Mouse (Mus musculus): Measurements from ENCODE around the gene Cd22. TPM values are rescaled to one million over a fixed set of nuclear protein-coding genes. Genes with fewer than 3 reads are reported as not detected.
"Not testable (repeated sequence)": the region's sequence is repeated elsewhere in the genome, so short reads cannot be mapped to it uniquely, and the experiment has no call there.

Gene Cd22
- 0.05 and 0.26 TPM in 2 replicates for polyA plus RNA-seq (2016; fragmentation: Nextera tagmentation; extraction: Ambion mirVana)

- 0 out of 2 replicates have a peak, but pooled peaks cover 6% of the 10 kb centered on the region for H3K9me3 ChIP-seq
- no peak within 1 kb of the TSS for H3K27ac ChIP-seq
- H3K4me2 ChIP-seq: no peak within 1 kb of the TSS
- H3K9ac ChIP-seq (replicated peaks): no peak within 1 kb of the TSS
- H3K36me3 ChIP-seq: no peaks in the 10 kb centered on the region
- WGBS: 71% methylated on average over 7 of the region's 7 CpGs
- ATAC-seq (ENCODE audit: insufficient number of reproducible peaks, insufficient read depth, low FRiP score, low TSS enrichment, low read depth): no peak
- H3K27me3 ChIP-seq: no peaks in the 10 kb centered on the region
- no peaks in the 10 kb centered on the region for H3K4me1 ChIP-seq (replicated peaks)
- no peak within 1 kb of the TSS for H3K4me3 ChIP-seq (replicated peaks)
Observed at GRCm38 (mm10) chr7:30880176-30880575, at the start of gene Cd22. Cd22 (minus strand) TSS chr7:30880342.

GRCm38 (mm10) chr7:30924581-30924980 lies 44.4 kb upstream of the Cd22 start, which contains the start of gene Hamp2:
Hamp2 (minus strand) TSS chr7:30924681.
- H3K27me3 ChIP-seq; H3K27ac ChIP-seq; H3K36me3 ChIP-seq; H3K4me3 ChIP-seq (replicated peaks); H3K4me2 ChIP-seq; H3K9ac ChIP-seq (replicated peaks); H3K4me1 ChIP-seq (replicated peaks); H3K9me3 ChIP-seq; ATAC-seq (ENCODE audit: insufficient number of reproducible peaks, insufficient read depth, low FRiP score, low TSS enrichment, low read depth): not testable (repeated sequence)
- 82% methylated on average over 2 of the region's 2 CpGs for WGBS

DNA sequence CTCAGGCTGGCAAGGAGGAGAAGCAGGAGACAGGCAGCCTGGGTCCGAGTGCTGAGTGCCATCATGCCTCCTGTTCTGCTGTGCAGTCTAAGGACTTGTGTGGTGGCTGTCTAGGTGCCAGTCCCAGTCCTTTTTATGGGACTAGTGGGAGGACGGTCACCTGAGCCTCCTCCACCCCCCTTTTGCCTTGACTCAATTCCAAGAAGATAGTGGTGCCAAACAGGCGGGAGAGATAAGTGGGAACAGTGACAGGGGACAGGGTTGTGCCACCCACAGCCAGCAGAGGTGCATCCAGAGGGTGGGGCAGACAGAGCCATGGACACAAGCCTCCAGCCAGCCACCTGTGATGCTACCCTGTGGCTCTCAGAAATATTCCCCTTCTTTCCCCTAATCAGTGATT lies 43.9 kb upstream of the Cd22 start:
- no peaks in the 10 kb centered on the region for H3K27me3 ChIP-seq
- no peak overlapping the region for H3K4me2 ChIP-seq
- H3K36me3 ChIP-seq: no peaks in the 10 kb centered on the region
- 58% methylated on average over 3 of the region's 3 CpGs for WGBS
- no peak overlapping the region for H3K9ac ChIP-seq (replicated peaks)
- H3K9me3 ChIP-seq: no peaks in the 10 kb centered on the region
- no peaks in the 10 kb centered on the region for H3K4me1 ChIP-seq (replicated peaks)
- H3K27ac ChIP-seq: no peak overlapping the region
- H3K4me3 ChIP-seq (replicated peaks): no peak overlapping the region
- no peak for ATAC-seq (ENCODE audit: insufficient number of reproducible peaks, insufficient read depth, low FRiP score, low TSS enrichment, low read depth)

DNA sequence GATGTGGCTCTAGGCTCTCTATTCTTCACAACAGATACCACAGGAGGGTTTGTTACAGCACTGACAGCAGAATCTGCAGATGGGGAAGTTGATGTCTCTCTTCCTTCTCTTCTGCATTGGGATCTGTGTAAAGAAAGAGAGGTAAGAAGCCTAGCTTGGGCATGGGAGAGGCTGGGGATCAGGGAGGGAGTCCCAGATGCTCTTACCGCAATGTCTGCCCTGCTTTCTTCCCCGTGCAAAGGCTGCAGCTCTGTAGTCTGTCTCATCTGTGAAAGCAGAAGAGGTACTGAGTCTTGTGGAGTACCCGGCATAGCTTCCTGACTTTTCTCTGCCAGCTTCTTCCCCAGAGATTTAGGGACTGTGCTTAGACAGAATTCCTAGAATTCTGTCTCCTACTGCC lies 42.3 kb upstream of the Cd22 start:
- H3K4me2 ChIP-seq; ATAC-seq (ENCODE audit: insufficient number of reproducible peaks, insufficient read depth, low FRiP score, low TSS enrichment, low read depth); H3K4me3 ChIP-seq (replicated peaks); H3K36me3 ChIP-seq; H3K9ac ChIP-seq (replicated peaks); H3K27me3 ChIP-seq; H3K27ac ChIP-seq; H3K9me3 ChIP-seq; H3K4me1 ChIP-seq (replicated peaks): not testable (repeated sequence)
- 45% methylated on average over 3 of the region's 3 CpGs for WGBS

- no peak for ATAC-seq (ENCODE audit: insufficient number of reproducible peaks, insufficient read depth, low FRiP score, low TSS enrichment, low read depth)
- 69% methylated on average over 3 of the region's 3 CpGs for WGBS
- H3K27ac ChIP-seq: no peak overlapping the region
- no peaks in the 10 kb centered on the region for H3K36me3 ChIP-seq
- peaks cover 3% of the 10 kb centered on the region for H3K4me1 ChIP-seq (replicated peaks)
- H3K27me3 ChIP-seq: no peaks in the 10 kb centered on the region
- no peak overlapping the region for H3K4me3 ChIP-seq (replicated peaks)
- no peak overlapping the region for H3K4me2 ChIP-seq
- no peak overlapping the region for H3K9ac ChIP-seq (replicated peaks)
- no peaks in the 10 kb centered on the region for H3K9me3 ChIP-seq
Observed at GRCm38 (mm10) chr7:30920217-30920616, 40.1 kb upstream of the Cd22 start.

DNA sequence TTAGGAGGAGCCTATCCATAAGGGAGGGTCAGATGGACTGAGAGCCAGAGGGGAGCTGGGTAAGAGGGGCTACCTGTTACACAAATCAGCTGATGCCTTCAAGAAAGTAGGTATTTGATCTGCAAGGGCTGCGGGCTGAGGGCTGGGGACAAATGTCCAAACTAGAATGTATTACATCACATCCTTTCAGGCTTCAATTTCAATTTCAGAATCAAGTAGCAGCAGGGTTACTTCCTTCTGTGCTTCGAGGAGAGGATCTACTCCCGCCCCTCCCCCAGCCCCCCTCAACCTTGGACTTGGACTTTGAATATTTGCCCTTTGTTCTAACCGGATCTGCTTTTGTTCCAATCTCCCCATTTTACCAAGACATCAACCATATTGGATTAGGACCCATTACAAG lies 37.1 kb upstream of the Cd22 start:
- Histone ChIP-seq H3K4me3 (replicated peaks) (no peak overlapping the region), H3K4me1 (replicated peaks) (peaks cover 8% of the 10 kb centered on the region), H3K4me2 (no peak overlapping the region), H3K27me3 (peaks cover 2% of the 10 kb centered on the region; the same call in 1 of the 2 replicates), H3K36me3 (no peaks in the 10 kb centered on the region), H3K9ac (replicated peaks) (no peak overlapping the region), H3K27ac (no peak overlapping the region), H3K9me3 (no peaks in the 10 kb centered on the region)
- 58% methylated on average over 4 of the region's 4 CpGs for WGBS
- no peak for ATAC-seq (ENCODE audit: insufficient number of reproducible peaks, insufficient read depth, low FRiP score, low TSS enrichment, low read depth)

DNA sequence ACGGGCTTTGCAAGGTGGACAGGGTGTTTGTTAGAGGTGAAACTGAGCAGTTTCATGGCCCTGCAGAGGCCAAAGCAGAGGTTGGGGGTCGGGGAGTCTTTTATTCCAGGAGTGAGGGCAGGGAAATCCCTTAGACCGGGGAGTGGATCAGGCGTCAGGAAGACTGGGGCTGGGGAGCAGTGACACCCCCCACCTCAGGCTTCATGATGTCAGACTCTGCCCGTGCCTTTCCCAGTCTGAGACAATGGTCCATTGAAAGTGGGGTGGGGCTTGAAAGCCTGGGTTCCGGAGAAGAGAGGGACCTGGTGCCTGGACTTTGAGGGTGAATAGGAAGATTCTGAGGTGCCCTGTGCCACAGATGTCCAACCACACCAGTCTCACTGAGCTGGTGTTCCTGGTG lies 36.6 kb upstream of the Cd22 start:
- no peak overlapping the region for H3K9ac ChIP-seq (replicated peaks)
- no peak overlapping the region for H3K27ac ChIP-seq
- peaks cover 8% of the 10 kb centered on the region for H3K4me1 ChIP-seq (replicated peaks)
- H3K9me3 ChIP-seq: no peaks in the 10 kb centered on the region
- peaks cover 2% of the 10 kb centered on the region; the same call in 1 of the 2 replicates for H3K27me3 ChIP-seq
- no peak overlapping the region for H3K4me3 ChIP-seq (replicated peaks)
- H3K36me3 ChIP-seq: no peaks in the 10 kb centered on the region
- no peak overlapping the region for H3K4me2 ChIP-seq
- 35% methylated on average over 6 of the region's 6 CpGs for WGBS
- ATAC-seq (ENCODE audit: insufficient number of reproducible peaks, insufficient read depth, low FRiP score, low TSS enrichment, low read depth): no peak

DNA sequence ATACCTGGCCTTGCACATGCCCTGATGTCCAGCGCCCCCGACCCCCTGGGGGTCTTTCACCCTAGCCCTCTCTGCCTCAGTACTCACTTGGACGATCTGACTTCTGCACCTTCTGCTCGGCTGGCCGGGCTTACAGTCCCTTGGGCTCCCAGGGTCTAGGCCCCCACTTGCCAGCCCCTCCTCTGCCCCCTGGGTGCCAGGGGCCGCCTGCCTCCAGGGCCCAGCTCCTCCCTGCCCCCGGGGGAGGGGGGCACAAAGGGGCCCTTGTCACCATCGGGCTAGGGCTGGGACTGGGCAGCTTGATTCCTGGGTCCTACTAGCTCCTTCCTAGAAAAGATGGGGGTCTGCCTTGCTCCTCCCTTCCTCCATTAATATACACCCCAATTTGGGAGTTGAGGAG lies 34.6 kb upstream of the Cd22 start, which contains the start of gene Mag:
Mag (minus strand) TSS at position 142 of the 400 bp plus-strand sequence.
- no peaks in the 10 kb centered on the region for H3K36me3 ChIP-seq
- peaks cover 2% of the 10 kb centered on the region; the same call in 1 of the 2 replicates for H3K27me3 ChIP-seq
- WGBS: 75% methylated on average over 8 of the region's 8 CpGs
- no peak within 1 kb of the TSS for H3K9ac ChIP-seq (replicated peaks)
- H3K4me2 ChIP-seq: no peak within 1 kb of the TSS
- H3K27ac ChIP-seq: no peak within 1 kb of the TSS
- H3K4me3 ChIP-seq (replicated peaks): no peak within 1 kb of the TSS
- no peaks in the 10 kb centered on the region for H3K9me3 ChIP-seq
- peak; percentile 18; the same call in 1 of the 2 replicates for ATAC-seq (ENCODE audit: insufficient number of reproducible peaks, insufficient read depth, low FRiP score, low TSS enrichment, low read depth)
- H3K4me1 ChIP-seq (replicated peaks): peaks cover 8% of the 10 kb centered on the region

DNA sequence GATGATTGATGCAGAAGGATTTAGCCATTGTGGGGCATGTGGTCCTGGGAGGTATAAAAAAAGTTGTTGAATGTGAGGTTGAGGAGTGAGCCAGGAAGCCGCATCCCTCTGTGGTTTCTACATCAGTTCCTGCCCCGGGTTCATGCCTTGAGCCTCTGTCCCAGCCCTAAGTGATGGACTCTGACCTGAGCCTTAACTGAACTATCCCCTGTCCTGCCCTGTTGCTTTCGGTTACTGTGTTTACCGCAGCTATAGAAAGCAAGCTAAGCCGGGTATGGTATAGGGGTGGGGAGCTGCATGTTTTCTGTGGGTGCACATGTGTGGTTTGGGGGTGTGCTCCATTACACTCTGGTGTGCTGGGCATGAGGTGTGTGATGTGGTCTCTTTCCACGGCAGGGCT lies 29.6 kb upstream of the Cd22 start:
- WGBS: 79% methylated on average over 6 of the region's 6 CpGs
- H3K4me1 ChIP-seq (replicated peaks): peaks cover 16% of the 10 kb centered on the region

DNA sequence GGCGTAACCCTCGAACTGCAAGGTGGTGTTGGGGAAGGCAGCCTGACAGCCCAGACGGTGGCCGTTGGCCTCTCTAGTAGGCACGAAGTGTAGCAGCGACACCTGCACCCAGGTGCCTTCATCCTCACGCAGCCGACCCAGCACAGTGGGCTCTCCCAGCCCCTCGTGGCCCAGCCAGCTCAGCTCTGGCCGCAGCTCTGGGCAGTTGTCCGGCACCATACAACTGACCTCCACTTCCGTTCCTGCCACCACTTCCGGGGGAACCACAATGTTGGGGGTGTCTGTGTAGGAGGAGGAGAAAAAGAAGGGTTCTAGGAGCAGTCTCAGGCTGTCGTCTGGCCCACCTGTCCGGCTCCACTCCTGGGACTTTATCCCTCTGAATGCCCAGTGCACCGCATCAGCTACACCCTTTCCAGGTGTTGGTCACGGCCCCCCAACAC lies 28.9 kb upstream of the Cd22 start:
- H3K9me3 ChIP-seq: no peaks in the 10 kb centered on the region
- no peak overlapping the region for H3K27ac ChIP-seq
- no peak overlapping the region for H3K9ac ChIP-seq (replicated peaks)
- H3K36me3 ChIP-seq: no peaks in the 10 kb centered on the region
- H3K4me1 ChIP-seq (replicated peaks): peaks cover 16% of the 10 kb centered on the region
- ATAC-seq (ENCODE audit: insufficient number of reproducible peaks, insufficient read depth, low FRiP score, low TSS enrichment, low read depth): peak; percentile 33; the same call in 1 of the 2 replicates
- H3K27me3 ChIP-seq: peaks cover 8% of the 10 kb centered on the region
- peak overlapping the region; percentile 65 for H3K4me2 ChIP-seq
- peak overlapping the region; percentile 34 for H3K4me3 ChIP-seq (replicated peaks)
- WGBS: 23% methylated on average over 16 of the region's 17 CpGs

More for the DNA sequence above, 29.6 kb upstream of the Cd22 start:
- Histone ChIP-seq H3K9ac (replicated peaks) (no peak overlapping the region), H3K4me2 (no peak overlapping the region), H3K36me3 (no peaks in the 10 kb centered on the region), H3K27me3 (peaks cover 9% of the 10 kb centered on the region), H3K9me3 (no peaks in the 10 kb centered on the region), H3K27ac (no peak overlapping the region), H3K4me3 (replicated peaks) (no peak overlapping the region)
- no peak for ATAC-seq (ENCODE audit: insufficient number of reproducible peaks, insufficient read depth, low FRiP score, low TSS enrichment, low read depth)

GRCm38 (mm10) chr7:30908277-30908991 lies 28.3 kb upstream of the Cd22 start:
- under 1% methylated on average over 26 of the region's 26 CpGs for WGBS
- H3K9me3 ChIP-seq: no peaks in the 10 kb centered on the region
- H3K4me2 ChIP-seq: peak overlapping the region; percentile 65
- no peak overlapping the region for H3K27ac ChIP-seq
- H3K4me1 ChIP-seq (replicated peaks): peaks cover 15% of the 10 kb centered on the region
- ATAC-seq (ENCODE audit: insufficient number of reproducible peaks, insufficient read depth, low FRiP score, low TSS enrichment, low read depth): peak; percentile 73
- H3K27me3 ChIP-seq: peaks cover 8% of the 10 kb centered on the region
- H3K4me3 ChIP-seq (replicated peaks): peak overlapping the region; percentile 34
- no peaks in the 10 kb centered on the region for H3K36me3 ChIP-seq
- no peak overlapping the region for H3K9ac ChIP-seq (replicated peaks)

DNA sequence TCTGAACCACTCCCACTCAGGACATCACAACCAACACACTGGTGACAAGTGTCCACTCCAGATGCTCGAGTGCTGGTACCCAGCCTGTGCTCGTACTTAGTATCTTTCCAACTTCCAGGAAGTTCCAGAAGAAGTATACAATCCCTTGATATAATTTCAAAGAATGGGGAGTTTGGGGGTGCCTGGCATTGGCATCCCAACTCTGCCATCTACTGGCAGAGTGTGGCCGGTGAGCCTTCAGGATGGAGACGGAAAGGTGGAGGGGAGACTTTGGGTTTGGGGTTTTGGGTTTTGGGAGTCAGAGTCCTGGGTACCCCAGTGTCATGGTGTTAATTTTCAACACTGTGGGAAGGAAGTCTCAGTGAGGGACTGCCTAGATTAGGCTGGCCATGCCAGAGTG lies 23.9 kb upstream of the Cd22 start:
- no peaks in the 10 kb centered on the region for H3K36me3 ChIP-seq
- peaks cover 11% of the 10 kb centered on the region for H3K27me3 ChIP-seq
- H3K4me3 ChIP-seq (replicated peaks): no peak overlapping the region
- 57% methylated on average over 4 of the region's 4 CpGs for WGBS
- no peak overlapping the region for H3K4me2 ChIP-seq
- ATAC-seq (ENCODE audit: insufficient number of reproducible peaks, insufficient read depth, low FRiP score, low TSS enrichment, low read depth): no peak
- H3K27ac ChIP-seq: no peak overlapping the region
- no peaks in the 10 kb centered on the region for H3K9me3 ChIP-seq
- peaks cover 16% of the 10 kb centered on the region for H3K4me1 ChIP-seq (replicated peaks)
- H3K9ac ChIP-seq (replicated peaks): no peak overlapping the region

Data from limb, embryonic 12.5 days (tissue).